Mouse (Mus musculus) kidney, adult 2 months (tissue): ENCODE measurements around the gene Scarf2. TPM values are rescaled to one million over a fixed set of nuclear protein-coding genes. Genes with fewer than 3 reads are reported as not detected.
A peak's percentile ranks its signal among the peaks of the same experiment; 100 is the strongest.

ENCODE experiments used
- DNase-seq: peaks from one replicate; pipeline ENCODE4 v3.0.0; 2021
- H3K27ac ChIP-seq: fragments of 200-500 bp; 2 replicates; pipeline ENCODE4 v1.5.1; 2012; ENCODE audit warnings: low read depth, low read length, control low read depth, inconsistent platforms; ENCODE audit not compliant: insufficient read depth
- H3K27me3 ChIP-seq: fragments of 200-500 bp; replicated peaks from 2 replicates; pipeline ENCODE4 v1.6.1; 2012; ENCODE audit warnings: mild to moderate bottlenecking, moderate library complexity, low read length, inconsistent platforms; ENCODE audit not compliant: control insufficient read depth, insufficient read depth
- H3K36me3 ChIP-seq: fragments of 200-500 bp; 2 replicates; pipeline ENCODE4 v1.6.1; 2012; ENCODE audit warnings: mild to moderate bottlenecking, moderate library complexity, low read length, inconsistent platforms; ENCODE audit not compliant: control insufficient read depth, insufficient read depth
- H3K4me1 ChIP-seq: fragments of 200-500 bp; 2 replicates; pipeline ENCODE4 v1.6.1; 2011; ENCODE audit warnings: low read length; ENCODE audit not compliant: control insufficient read depth, insufficient read depth
- H3K4me3 ChIP-seq: fragments of 200-500 bp; 2 replicates; pipeline ENCODE4 v1.5.1; 2011; ENCODE audit warnings: mild to moderate bottlenecking, low read depth, low read length, control low read depth; ENCODE audit not compliant: insufficient read depth
- CTCF ChIP-seq: fragments of 200-500 bp; conservative IDR thresholded peaks from 2 replicates; pipeline ENCODE4 v1.5.1; 2011; ENCODE audit warnings: low read depth, mild to moderate bottlenecking, control low read depth, low read length, moderate library complexity, mixed read lengths; ENCODE audit not compliant: insufficient read depth, insufficient read length
- POLR2A ChIP-seq: fragments of 200-500 bp; IDR thresholded peaks from one replicate; pipeline ENCODE4 v1.6.1; 2011; ENCODE audit warnings: low read depth, low read length, control low read depth
- WGBS: fragments of 180-500 bp; shearing (Covaris S2); methylation state at CpG from one replicate; pipeline ENCODE4 v1.1.7; 2018; 5-methylcytosine and 5-hydroxymethylcytosine counted together
- polyA plus RNA-seq: library from polyadenylated mRNA; depleted of rRNA; stranded (reverse); fragments of >200 nt; gene quantifications from 2 replicates; pipeline ENCODE4 v1.2.3, GENCODE M21; 2012

The Scarf2 gene
- polyA plus RNA-seq, 1 experiment: 26.8 TPM

DNA sequence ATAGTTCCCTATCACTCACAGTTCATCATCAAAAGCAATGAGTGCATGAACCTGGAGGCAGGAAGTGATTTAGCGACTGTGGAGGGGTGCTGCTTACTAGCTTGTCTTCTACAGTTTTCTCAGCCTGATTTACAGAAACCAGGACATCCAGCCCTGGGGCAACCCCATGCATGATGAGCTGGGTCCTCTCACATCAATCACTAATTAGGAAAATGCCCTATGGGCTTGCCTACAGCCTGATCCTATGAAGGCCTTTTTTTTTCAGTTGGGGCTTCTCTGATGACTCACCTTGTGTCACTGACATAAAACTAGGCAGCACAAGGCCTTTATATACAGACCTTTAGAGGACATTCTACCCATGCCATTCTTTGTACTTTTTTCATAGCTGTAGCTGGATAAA is 17.4 kb upstream of the Scarf2 start:
- no peak overlapping the region for H3K27ac ChIP-seq
- no peak for DNase-seq
- no peak for TF ChIP-seq POLR2A
- TF ChIP-seq CTCF: no peak
- no peaks in the 10 kb centered on the region for H3K27me3 ChIP-seq
- H3K36me3 ChIP-seq: peaks cover 1% of the 10 kb centered on the region; the same call in 1 of the 2 replicates
- 77% methylated on average over 1 of the region's 1 CpGs for WGBS
- H3K4me3 ChIP-seq: no peak overlapping the region
- H3K4me1 ChIP-seq: no peaks in the 10 kb centered on the region

DNA sequence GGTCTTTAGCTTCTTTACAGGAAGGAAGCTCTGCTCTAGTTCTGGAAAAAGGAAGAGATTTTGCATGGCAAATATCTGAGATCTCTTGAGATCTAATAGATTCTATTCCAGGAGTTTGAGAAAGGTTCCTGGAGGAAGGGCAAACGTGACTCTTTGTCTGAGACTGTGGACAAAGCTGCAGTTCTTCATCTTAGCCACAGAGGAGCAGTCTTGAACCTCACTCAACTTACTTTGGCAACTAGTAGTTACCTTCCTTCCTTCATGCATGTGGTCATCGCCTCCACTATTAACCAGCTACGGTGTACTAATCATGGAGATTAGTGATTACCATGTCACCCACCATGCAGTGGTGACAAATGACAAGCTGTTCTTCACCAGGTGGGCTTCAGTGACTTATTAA is 11.7 kb upstream of the Scarf2 start:
- H3K27me3 ChIP-seq: no peaks in the 10 kb centered on the region
- H3K27ac ChIP-seq: no peak overlapping the region
- WGBS: 47% methylated on average over 3 of the region's 3 CpGs
- DNase-seq: no peak
- TF ChIP-seq POLR2A: no peak
- TF ChIP-seq CTCF: no peak; the same call in 1 of the 2 replicates
- peaks cover 10% of the 10 kb centered on the region for H3K36me3 ChIP-seq
- H3K4me3 ChIP-seq: no peak overlapping the region
- H3K4me1 ChIP-seq: no peaks in the 10 kb centered on the region

DNA sequence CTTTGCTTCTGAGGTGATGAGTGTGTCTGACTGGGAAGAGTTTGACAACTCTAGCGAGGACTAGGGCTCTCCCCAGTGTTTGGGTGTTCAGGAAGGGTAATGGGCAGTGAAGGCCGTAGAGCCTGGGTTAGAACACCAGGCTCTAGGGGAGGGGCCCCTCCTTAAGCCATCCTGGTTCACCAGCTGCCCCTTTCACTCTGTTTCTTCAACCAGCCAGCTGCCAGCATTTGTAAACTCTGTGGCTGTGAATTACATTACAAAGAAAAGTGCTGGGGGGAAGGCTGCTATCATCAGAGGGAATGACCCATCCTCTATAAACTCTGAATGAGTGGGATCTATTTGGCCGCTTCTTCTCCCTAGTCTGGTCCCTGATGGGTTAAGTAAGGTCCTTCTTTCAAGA is 4.4 kb upstream of the Scarf2 start:
- peaks cover 2% of the 10 kb centered on the region; the same call in 1 of the 2 replicates for H3K27me3 ChIP-seq
- no peak overlapping the region for H3K4me3 ChIP-seq
- H3K36me3 ChIP-seq: peaks cover 3% of the 10 kb centered on the region
- no peak for DNase-seq
- 0 out of 2 replicates have a peak, but pooled peaks cover 2% of the 10 kb centered on the region for H3K4me1 ChIP-seq
- no peak for TF ChIP-seq POLR2A
- no peak for TF ChIP-seq CTCF
- no peak overlapping the region for H3K27ac ChIP-seq
- WGBS: 80% methylated on average over 3 of the region's 3 CpGs

DNA sequence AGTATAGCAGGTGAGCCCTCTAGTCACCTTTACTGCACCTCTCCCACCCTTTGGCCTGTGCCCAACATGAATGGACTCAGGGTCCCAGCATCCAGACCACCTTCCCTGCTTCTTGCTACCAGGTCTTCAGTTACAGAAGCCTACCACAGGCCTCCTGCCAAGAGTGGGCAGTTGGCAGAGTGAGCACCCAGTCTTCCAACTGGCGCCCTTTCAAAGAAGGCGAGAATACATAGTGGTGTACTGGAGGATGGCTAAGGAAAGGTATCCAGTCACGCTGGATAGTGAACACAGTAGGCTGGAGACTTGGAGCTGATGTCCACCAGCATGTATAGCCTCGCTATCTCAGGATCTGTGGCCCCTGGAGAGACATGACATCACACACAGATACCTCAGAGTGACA is 3.0 kb upstream of the Scarf2 start:
- Histone ChIP-seq H3K27me3 (peaks cover 3% of the 10 kb centered on the region; the same call in 1 of the 2 replicates), H3K27ac (no peak overlapping the region), H3K4me3 (no peak overlapping the region), H3K4me1 (peaks cover 5% of the 10 kb centered on the region; the same call in 1 of the 2 replicates), H3K36me3 (peaks cover 2% of the 10 kb centered on the region)
- no peak for DNase-seq
- 96% methylated on average over 4 of the region's 4 CpGs for WGBS
- TF ChIP-seq CTCF (no peak), POLR2A (no peak)

DNA sequence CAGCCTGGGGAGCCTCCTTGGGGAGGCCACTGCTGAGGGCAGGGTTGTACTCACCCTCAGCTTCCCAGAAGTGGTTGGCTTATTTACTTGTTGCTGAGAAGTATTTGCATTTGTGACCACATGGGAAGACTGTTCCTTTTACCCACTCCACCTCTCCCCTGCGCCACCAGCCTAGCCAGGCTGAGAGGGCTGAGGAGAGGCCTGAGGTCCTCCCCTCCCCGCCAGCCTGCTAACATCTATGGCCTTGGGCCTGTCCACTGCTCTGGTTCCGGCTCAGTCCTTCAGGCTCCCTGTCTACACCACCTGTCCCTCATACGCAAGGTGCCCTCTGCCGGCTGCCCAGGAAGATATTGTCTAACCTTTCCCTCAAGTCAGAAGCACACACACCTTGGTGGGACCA is 1.4 kb upstream of the Scarf2 start:
- Histone ChIP-seq H3K4me1 (peaks cover 5% of the 10 kb centered on the region; the same call in 1 of the 2 replicates), H3K27me3 (peaks cover 3% of the 10 kb centered on the region; the same call in 1 of the 2 replicates), H3K36me3 (no peaks in the 10 kb centered on the region), H3K4me3 (no peak overlapping the region), H3K27ac (no peak overlapping the region)
- no peak for TF ChIP-seq CTCF
- no peak for TF ChIP-seq POLR2A
- WGBS: 85% methylated on average over 5 of the region's 5 CpGs
- DNase-seq: no peak

DNA sequence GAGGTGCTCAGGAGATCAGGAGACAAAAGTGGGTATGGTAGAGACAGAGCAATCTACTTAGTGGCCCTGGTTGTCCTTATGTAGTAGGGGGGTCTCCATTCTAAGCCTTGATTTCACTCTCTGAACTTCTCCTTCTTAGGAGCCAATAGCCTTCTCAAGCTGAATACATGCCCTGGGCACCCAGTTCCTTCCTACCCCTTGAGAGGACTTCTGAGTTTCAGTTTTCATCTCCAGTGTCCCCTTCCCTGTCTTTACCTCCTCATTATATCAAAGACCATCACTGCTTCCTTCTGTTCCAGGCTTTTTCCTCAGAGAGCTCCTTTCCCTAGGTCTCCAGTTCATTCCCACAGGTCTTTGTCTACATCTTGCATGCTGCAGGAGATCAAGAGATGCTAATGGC is 563 bp upstream of the Scarf2 start:
- TF ChIP-seq POLR2A (no peak), CTCF (no peak)
- Histone ChIP-seq H3K4me3 (peak overlapping the region; percentile 47; the same call in 1 of the 2 replicates), H3K27me3 (peaks cover 3% of the 10 kb centered on the region; the same call in 1 of the 2 replicates), H3K27ac (peak overlapping the region; percentile 29; the same call in 1 of the 2 replicates), H3K4me1 (peaks cover 5% of the 10 kb centered on the region; the same call in 1 of the 2 replicates), H3K36me3 (no peaks in the 10 kb centered on the region)
- DNase-seq: no peak

DNA sequence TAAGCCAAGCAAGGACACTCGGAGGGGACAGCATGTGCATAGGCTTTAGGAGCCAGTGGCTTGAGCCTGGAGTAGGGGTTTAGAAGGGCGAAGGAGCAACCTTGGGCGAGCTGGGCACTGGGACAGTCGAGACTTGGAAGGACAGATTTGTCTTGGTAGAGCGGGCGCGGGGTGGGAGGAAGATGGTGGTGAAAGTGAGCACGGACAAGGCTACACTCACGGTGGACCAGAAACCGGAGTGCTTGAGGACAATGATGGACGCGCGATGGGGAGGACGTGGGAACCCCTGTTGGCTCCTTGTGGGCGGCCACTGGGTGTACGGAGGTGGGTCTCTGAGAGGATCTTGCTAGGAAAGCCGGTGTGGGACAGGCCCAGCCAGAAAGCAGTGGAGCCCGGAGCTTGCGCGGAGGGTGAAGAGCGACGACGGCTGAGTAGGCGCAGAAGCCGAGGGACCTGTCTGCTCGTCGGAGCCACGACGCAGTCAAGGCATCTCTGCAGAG is 780 bp downstream of the Scarf2 start:
- no peak for DNase-seq
- Histone ChIP-seq H3K27me3 (peaks cover 3% of the 10 kb centered on the region; the same call in 1 of the 2 replicates), H3K4me3 (peak overlapping the region; percentile 47), H3K36me3 (no peaks in the 10 kb centered on the region), H3K27ac (peak overlapping the region; percentile 71), H3K4me1 (peaks cover 9% of the 10 kb centered on the region; the same call in 1 of the 2 replicates)
- no peak for TF ChIP-seq CTCF
- 14% methylated on average over 29 of the region's 29 CpGs for WGBS
